Mouse (Mus musculus) myocyte (in vitro differentiated cells): ENCODE results near the gene Plxna1.

Experiments
- MAX ChIP-seq: IDR thresholded peaks from one replicate; pipeline ENCODE4 v1.6.1; 2011; ENCODE audit warnings: low read depth, mild to moderate bottlenecking, control low read depth
- POLR2A ChIP-seq: IDR thresholded peaks from one replicate; pipeline ENCODE4 v1.6.1; 2011; ENCODE audit warnings: low read depth, mild to moderate bottlenecking, control low read depth, moderate library complexity; ENCODE audit not compliant: insufficient read length
- USF1 ChIP-seq: IDR thresholded peaks from one replicate; pipeline ENCODE4 v1.6.1; 2011; ENCODE audit warnings: low read depth, mild to moderate bottlenecking, control low read depth, moderate library complexity

DNA sequence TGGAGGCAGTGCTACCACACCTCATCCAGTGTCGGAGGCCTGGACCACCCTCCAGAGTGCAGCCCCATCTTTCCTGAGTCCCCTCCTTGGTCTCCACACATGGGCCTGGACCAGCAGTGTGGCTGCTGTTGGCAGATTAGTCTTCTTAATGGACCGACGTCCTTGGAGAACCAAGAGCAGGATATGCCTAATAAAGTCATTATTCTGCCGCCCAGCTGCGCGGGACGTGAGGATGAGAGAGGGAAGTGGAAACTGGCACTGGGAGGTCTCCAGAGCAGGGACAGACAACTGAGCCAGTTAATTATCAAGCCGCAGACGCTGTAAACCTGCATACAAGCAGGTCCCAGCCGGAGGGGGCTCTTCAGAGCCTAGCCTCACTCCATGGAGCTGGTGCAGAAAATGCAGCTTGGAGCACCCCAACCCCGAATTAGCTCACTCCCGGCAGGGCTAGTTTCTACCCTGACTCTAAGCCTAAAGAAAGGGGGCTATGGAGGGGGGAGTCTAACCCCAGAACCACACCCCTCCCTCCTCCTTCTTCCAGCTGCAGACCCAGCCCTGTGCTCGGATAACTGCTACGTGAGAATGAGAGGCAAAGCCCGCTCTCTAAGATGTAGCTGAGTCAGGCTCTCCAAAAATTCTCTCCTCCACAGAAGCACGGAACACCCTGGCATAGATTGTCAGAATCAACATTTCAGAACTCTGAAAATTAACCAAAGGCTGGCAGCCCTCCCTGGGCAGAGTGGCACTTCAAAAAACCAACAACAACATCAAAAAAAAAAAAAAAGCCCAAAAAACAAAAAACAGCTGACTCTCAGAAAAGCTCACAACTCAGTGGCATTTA is 80.7 kb downstream of the Plxna1 start:
- no peak for TF ChIP-seq POLR2A
- TF ChIP-seq USF1, result no peak
- no peak for TF ChIP-seq MAX
